In the genomic region with DNA sequence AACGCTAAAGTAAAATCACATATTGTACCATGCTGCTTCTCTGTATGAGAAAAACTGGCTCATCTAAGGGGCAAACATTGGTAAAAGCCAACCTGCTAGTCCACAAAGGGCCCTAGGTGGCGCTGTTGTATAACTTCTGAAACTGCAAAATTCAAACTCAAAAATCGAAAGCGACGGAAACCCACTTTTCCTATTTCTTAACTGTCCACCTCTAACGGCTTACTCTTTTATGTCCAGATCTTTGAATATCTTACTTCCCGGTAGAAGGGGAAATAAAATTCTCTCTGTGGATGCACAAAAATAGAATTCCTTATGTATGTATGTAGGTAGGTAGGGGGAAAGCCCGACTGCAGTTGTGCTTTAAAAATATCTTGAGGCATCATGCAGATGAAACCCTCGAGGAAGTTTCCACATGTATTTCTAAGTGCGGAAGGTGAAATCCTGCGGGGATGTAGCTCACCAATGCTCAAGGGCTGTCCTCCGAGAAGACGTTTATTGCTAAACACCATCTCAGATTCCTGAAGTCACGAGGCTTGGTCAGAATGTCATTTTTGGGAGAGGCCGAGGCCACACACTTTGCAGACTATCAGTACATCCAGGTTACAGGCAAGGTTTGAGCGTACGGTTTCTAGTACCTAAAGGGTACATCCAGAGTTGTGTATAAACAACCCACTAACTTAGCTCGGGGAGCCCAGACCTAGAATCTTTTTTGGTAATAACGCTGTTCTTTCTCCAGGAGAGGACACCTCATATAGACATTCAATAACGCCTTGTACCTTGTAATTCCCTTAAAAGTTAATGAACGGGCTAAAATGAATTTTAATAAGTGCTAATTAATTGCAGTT, we compare ENCODE assay signal across 8 mouse cellular contexts.
DNase-seq lines count a peak whose midpoint lies in the region; ATAC-seq and TF ChIP-seq lines count a peak whose summit lies in the region.

No protein-coding gene starts in this region.

- ATAC-seq in kidney, embryonic 14.5 days (ENCODE audit: low FRiP score, low TSS enrichment), result peak; percentile 40; the same call in 1 of the 2 replicates
- ATAC-seq in limb, embryonic 15.5 days (ENCODE audit: insufficient number of reproducible peaks, low FRiP score, low TSS enrichment, low read depth), result no peak
- peak; percentile 44 for ATAC-seq in midbrain, postnatal 0 days (ENCODE audit: low FRiP score)
- ATAC-seq in stomach, postnatal 0 days (ENCODE audit: low FRiP score, low TSS enrichment), result no peak

- H3K4me2 ChIP-seq in kidney, embryonic 14.5 days (replicated peaks; ENCODE audit: low read depth, low read length), result peak overlapping the region; percentile 70
- peak overlapping the region; percentile 75 for H3K4me2 ChIP-seq in limb, embryonic 15.5 days
- peak overlapping the region; percentile 67 for H3K4me2 ChIP-seq in midbrain, postnatal 0 days (ENCODE audit: low read depth, low read length, poor library complexity, severe bottlenecking)
- peak overlapping the region; percentile 78 for H3K4me2 ChIP-seq in stomach, postnatal 0 days (replicated peaks; ENCODE audit: low read depth)

- DNase-seq in B cell, adult 2 months, result peak; percentile 58 to 60
- peak; percentile 66 for DNase-seq in adrenal gland, postnatal 25 days
- peak; percentile 83 for DNase-seq in embryonic facial prominence, embryonic 10.5 days (ENCODE audit: low spot score)
- no peak for DNase-seq in heart, embryonic 10.5 days (ENCODE audit: low spot score)
- DNase-seq in midbrain, postnatal 0 days (ENCODE audit: low spot score), result peak; percentile 91
- DNase-seq in stomach, postnatal 0 days (ENCODE audit: low spot score), result peak; percentile 71

- H3K4me1 ChIP-seq in embryonic facial prominence, embryonic 10.5 days, result peaks cover 3% of the 10 kb centered on the region; the same call in 1 of the 2 replicates
- no peaks in the 10 kb centered on the region for H3K4me1 ChIP-seq in heart, embryonic 10.5 days
- H3K4me1 ChIP-seq in kidney, embryonic 14.5 days (ENCODE audit: control insufficient read depth, insufficient read depth, low read length), result no peaks in the 10 kb centered on the region
- H3K4me1 ChIP-seq in limb, embryonic 15.5 days, result peaks cover 8% of the 10 kb centered on the region; the same call in 1 of the 2 replicates
- H3K4me1 ChIP-seq in midbrain, postnatal 0 days (ENCODE audit: insufficient read depth, low read length), result no peaks in the 10 kb centered on the region
- no peaks in the 10 kb centered on the region for H3K4me1 ChIP-seq in stomach, postnatal 0 days (replicated peaks; ENCODE audit: control insufficient read depth, insufficient read depth)

- H3K9me3 ChIP-seq in embryonic facial prominence, embryonic 10.5 days, result no peaks in the 10 kb centered on the region
- H3K9me3 ChIP-seq in heart, embryonic 10.5 days, result no peaks in the 10 kb centered on the region
- no peaks in the 10 kb centered on the region for H3K9me3 ChIP-seq in kidney, embryonic 14.5 days (ENCODE audit: control insufficient read depth, low read length)
- H3K9me3 ChIP-seq in limb, embryonic 15.5 days, result no peaks in the 10 kb centered on the region
- no peaks in the 10 kb centered on the region for H3K9me3 ChIP-seq in midbrain, postnatal 0 days (ENCODE audit: low read length)
- H3K9me3 ChIP-seq in stomach, postnatal 0 days (ENCODE audit: control insufficient read depth, low read length), result no peaks in the 10 kb centered on the region

- TF ChIP-seq CTCF in midbrain, postnatal 0 days (IDR thresholded peaks at IDR 0.05), result peak; percentile 90
- peak; percentile 93 for TF ChIP-seq CTCF in stomach, postnatal 0 days (IDR thresholded peaks at IDR 0.05; ENCODE audit: low read depth)

- WGBS in embryonic facial prominence, embryonic 10.5 days, result 9% methylated on average over 21 of the region's 21 CpGs
- WGBS in heart, embryonic 10.5 days, result 12% methylated on average over 21 of the region's 21 CpGs
- WGBS in kidney, embryonic 14.5 days, result 7% methylated on average over 21 of the region's 21 CpGs
- WGBS in limb, embryonic 15.5 days, result 3% methylated on average over 21 of the region's 21 CpGs
- 6% methylated on average over 21 of the region's 21 CpGs for WGBS in midbrain, postnatal 0 days
- 3% methylated on average over 21 of the region's 21 CpGs for WGBS in stomach, postnatal 0 days

- TF ChIP-seq EP300 in stomach, postnatal 0 days (optimal IDR thresholded peaks at IDR 0.05), result no peak

- H3K4me3 ChIP-seq in embryonic facial prominence, embryonic 10.5 days, result peak overlapping the region; percentile 51
- peak overlapping the region; percentile 57 for H3K4me3 ChIP-seq in heart, embryonic 10.5 days
- H3K4me3 ChIP-seq in kidney, embryonic 14.5 days (ENCODE audit: low read length), result peak overlapping the region; percentile 39
- peak overlapping the region; percentile 42 for H3K4me3 ChIP-seq in limb, embryonic 15.5 days
- H3K4me3 ChIP-seq in midbrain, postnatal 0 days (ENCODE audit: low read depth, low read length), result peak overlapping the region; percentile 34
- H3K4me3 ChIP-seq in stomach, postnatal 0 days (ENCODE audit: low read depth, low read length), result peak overlapping the region; percentile 44

- H3K27me3 ChIP-seq in embryonic facial prominence, embryonic 10.5 days (replicated peaks; ENCODE audit: low read depth, poor library complexity, severe bottlenecking), result peaks cover 13% of the 10 kb centered on the region
- peaks cover 10% of the 10 kb centered on the region; the same call in 1 of the 2 replicates for H3K27me3 ChIP-seq in heart, embryonic 10.5 days (ENCODE audit: insufficient read depth, poor library complexity, severe bottlenecking)
- no peaks in the 10 kb centered on the region for H3K27me3 ChIP-seq in kidney, embryonic 14.5 days (ENCODE audit: control insufficient read depth, insufficient read depth, low read length)
- peaks cover 8% of the 10 kb centered on the region; the same call in 1 of the 2 replicates for H3K27me3 ChIP-seq in limb, embryonic 15.5 days
- no peaks in the 10 kb centered on the region; the same call in 1 of the 2 replicates for H3K27me3 ChIP-seq in midbrain, postnatal 0 days (ENCODE audit: insufficient read depth, low read length)
- no peaks in the 10 kb centered on the region for H3K27me3 ChIP-seq in stomach, postnatal 0 days (ENCODE audit: control insufficient read depth, insufficient read depth, low read length)

- peak overlapping the region; percentile 87 for H3K27ac ChIP-seq in embryonic facial prominence, embryonic 10.5 days (replicated peaks)
- H3K27ac ChIP-seq in heart, embryonic 10.5 days, result peak overlapping the region; percentile 75
- no peak overlapping the region for H3K27ac ChIP-seq in kidney, embryonic 14.5 days (ENCODE audit: low read depth, low read length)
- H3K27ac ChIP-seq in limb, embryonic 15.5 days, result peak overlapping the region; percentile 17
- H3K27ac ChIP-seq in midbrain, postnatal 0 days (ENCODE audit: low read depth, low read length), result peak overlapping the region; percentile 26; the same call in 1 of the 2 replicates
- H3K27ac ChIP-seq in stomach, postnatal 0 days (replicated peaks), result no peak overlapping the region

- H3K36me3 ChIP-seq in embryonic facial prominence, embryonic 10.5 days (replicated peaks), result no peaks in the 10 kb centered on the region
- no peaks in the 10 kb centered on the region for H3K36me3 ChIP-seq in heart, embryonic 10.5 days
- H3K36me3 ChIP-seq in kidney, embryonic 14.5 days (ENCODE audit: control insufficient read depth, insufficient read depth, low read length), result no peaks in the 10 kb centered on the region
- no peaks in the 10 kb centered on the region for H3K36me3 ChIP-seq in limb, embryonic 15.5 days
- no peaks in the 10 kb centered on the region for H3K36me3 ChIP-seq in midbrain, postnatal 0 days (ENCODE audit: insufficient read depth, low read length)
- H3K36me3 ChIP-seq in stomach, postnatal 0 days (ENCODE audit: control insufficient read depth, insufficient read depth, low read length), result no peaks in the 10 kb centered on the region

- H3K9ac ChIP-seq in kidney, embryonic 14.5 days (ENCODE audit: low read depth, low read length), result peak overlapping the region; percentile 51
- peak overlapping the region; percentile 41; the same call in 1 of the 2 replicates for H3K9ac ChIP-seq in limb, embryonic 15.5 days
- H3K9ac ChIP-seq in midbrain, postnatal 0 days (replicated peaks; ENCODE audit: low read length, poor library complexity, severe bottlenecking), result peak overlapping the region; percentile 44
- H3K9ac ChIP-seq in stomach, postnatal 0 days (ENCODE audit: low read length), result peak overlapping the region; percentile 56

Comparison
In these comparisons a context has a peak if more than half of its experiments do, and no peak if none do; other contexts are left out.
1. H3K27ac ChIP-seq: peak in embryonic facial prominence, embryonic 10.5 days (single experiment), heart, embryonic 10.5 days (single experiment), limb, embryonic 15.5 days (single experiment) and midbrain, postnatal 0 days (single experiment); none in kidney, embryonic 14.5 days (single experiment) and stomach, postnatal 0 days (single experiment).
2. ATAC-seq: peak in kidney, embryonic 14.5 days (single experiment) and midbrain, postnatal 0 days (single experiment); none in limb, embryonic 15.5 days (single experiment) and stomach, postnatal 0 days (single experiment).
3. Peak in every context shown above with its lines, with median percentiles within 50 percentile points of each other: H3K4me3 ChIP-seq, H3K4me2 ChIP-seq and H3K9ac ChIP-seq.